Mouse (Mus musculus) megakaryocyte, adult 5-6 weeks (primary cell): ENCODE measurements around the gene Lmbr1l. TPM values are rescaled to one million over a fixed set of nuclear protein-coding genes. Genes with fewer than 3 reads are reported as not detected.

Source experiments
- ATAC-seq: 2 replicates; pipeline ENCODE4 v1.8.0; 2016; ENCODE audit warnings: mild to moderate bottlenecking, inconsistent platforms; ENCODE audit not compliant: poor library complexity, severe bottlenecking
- total RNA-seq, 2 experiments: library from RNA; stranded (forward) in 1 of 2; stranded (reverse) in 1 of 2; fragments of 153-499, 151-499 nt in 1 of 2; fragments of 221-1000, 200-1000 nt in 1 of 2; gene quantifications; 2 replicates each; pipeline versions ENCODE4 v1.2.3 to v1.2.4; 2015 to 2017

Lmbr1l gene
- total RNA-seq, 2 experiments from 2014 or later: 11.1 to 28.8 TPM

GRCm38 (mm10) chr15:98870179-98871069, 47.6 kb downstream of the Lmbr1l start:
- ATAC-seq: no peak

- no peak for ATAC-seq
Measured at GRCm38 (mm10) chr15:98869342-98870178, 48.5 kb downstream of the Lmbr1l start.

GRCm38 (mm10) chr15:98868346-98869063, 49.5 kb downstream of the Lmbr1l start:
- ATAC-seq: no peak

GRCm38 (mm10) chr15:98867321-98867720, 50.7 kb downstream of the Lmbr1l start:
- peak; percentile 71 for ATAC-seq

GRCm38 (mm10) chr15:98866501-98866900, 51.5 kb downstream of the Lmbr1l start:
- ATAC-seq: no peak

GRCm38 (mm10) chr15:98865771-98866170, 52.3 kb downstream of the Lmbr1l start:
- ATAC-seq: no peak

GRCm38 (mm10) chr15:98864951-98865350, 53.1 kb downstream of the Lmbr1l start:
- no peak for ATAC-seq

GRCm38 (mm10) chr15:98863451-98863958, 54.5 kb downstream of the Lmbr1l start:
- no peak for ATAC-seq

- ATAC-seq: no peak
Measured at GRCm38 (mm10) chr15:98861701-98862410, 56.2 kb downstream of the Lmbr1l start.

- no peak for ATAC-seq
Measured at GRCm38 (mm10) chr15:98860921-98861320, 57.1 kb downstream of the Lmbr1l start.

- ATAC-seq: no peak
Measured at GRCm38 (mm10) chr15:98859319-98860043, 58.5 kb downstream of the Lmbr1l start.

- no peak for ATAC-seq
Measured at GRCm38 (mm10) chr15:98854214-98854613, 63.8 kb downstream of the Lmbr1l start.

Other genes starting within 250 kb of the Lmbr1l start
- gene Rnd1, start 240.8 kb downstream of the Lmbr1l start, total RNA-seq (2015): 0.73 and 1.6 TPM in 2 replicates
- 2.9 and 4.3 TPM in 2 replicates for gene Rnd1, start 240.8 kb downstream of the Lmbr1l start, total RNA-seq (2017)
- gene Ccdc65, start 210.0 kb downstream of the Lmbr1l start, total RNA-seq (2015): not detected in 2 replicates
- gene Ccdc65, start 210.0 kb downstream of the Lmbr1l start, total RNA-seq (2017): not detected in 2 replicates
- gene Fkbp11, start 190.0 kb downstream of the Lmbr1l start, total RNA-seq (2015): 0.40 TPM in 1 of 2 replicates, not detected in the other
- 0.33 and 1.4 TPM in 2 replicates for gene Fkbp11, start 190.0 kb downstream of the Lmbr1l start, total RNA-seq (2017)
- gene Arf3, start 155.0 kb downstream of the Lmbr1l start, total RNA-seq (2015): 28.3 and 35.9 TPM in 2 replicates
- gene Arf3, start 155.0 kb downstream of the Lmbr1l start, total RNA-seq (2017): 33.8 and 37.8 TPM in 2 replicates
- 0.04 and 0.34 TPM in 2 replicates for gene Wnt10b, start 140.1 kb downstream of the Lmbr1l start, total RNA-seq (2015)
- not detected in 2 replicates for gene Wnt10b, start 140.1 kb downstream of the Lmbr1l start, total RNA-seq (2017)
- not detected in 2 replicates for gene Wnt1, start 128.4 kb downstream of the Lmbr1l start, total RNA-seq (2015)
- not detected in 2 replicates for gene Wnt1, start 128.4 kb downstream of the Lmbr1l start, total RNA-seq (2017)
- not detected in 2 replicates for gene Ddn, start 108.7 kb downstream of the Lmbr1l start, total RNA-seq (2015)
- 0.15 and 0.16 TPM in 2 replicates for gene Ddn, start 108.7 kb downstream of the Lmbr1l start, total RNA-seq (2017)
- gene Prkag1, start 86.7 kb downstream of the Lmbr1l start, total RNA-seq (2015): 60.5 TPM in 2 replicates
- 99.7 and 126 TPM in 2 replicates for gene Prkag1, start 86.7 kb downstream of the Lmbr1l start, total RNA-seq (2017)
- 33.7 and 37.1 TPM in 2 replicates for gene Kmt2d, start 47.0 kb downstream of the Lmbr1l start, total RNA-seq (2015)
- 16.7 and 52.1 TPM in 2 replicates for gene Kmt2d, start 47.0 kb downstream of the Lmbr1l start, total RNA-seq (2017)
- 4.8 and 9.6 TPM in 2 replicates for gene Rhebl1, start 23.7 kb downstream of the Lmbr1l start, total RNA-seq (2015)
- gene Rhebl1, start 23.7 kb downstream of the Lmbr1l start, total RNA-seq (2017): 3.4 and 10.2 TPM in 2 replicates
- not detected in 2 replicates for gene Dhh, start 19.7 kb downstream of the Lmbr1l start, total RNA-seq (2015)
- gene Dhh, start 19.7 kb downstream of the Lmbr1l start, total RNA-seq (2017): not detected in 2 replicates
- 2,048 and 2,084 TPM in 2 replicates for gene Tuba1b, start 16.3 kb upstream of the Lmbr1l start, total RNA-seq (2015)
- 628 and 646 TPM in 2 replicates for gene Tuba1b, start 16.3 kb upstream of the Lmbr1l start, total RNA-seq (2017)
- gene Gm49450, start 35.3 kb upstream of the Lmbr1l start, total RNA-seq (2015): 0.25 and 0.64 TPM in 2 replicates
- not detected in 2 replicates for gene Gm49450, start 35.3 kb upstream of the Lmbr1l start, total RNA-seq (2017)
- gene Tuba1a, start 35.5 kb upstream of the Lmbr1l start, total RNA-seq (2015): 118 and 120 TPM in 2 replicates
- 64.2 and 66.5 TPM in 2 replicates for gene Tuba1a, start 35.5 kb upstream of the Lmbr1l start, total RNA-seq (2017)
- 232 and 270 TPM in 2 replicates for gene Tuba1c, start 111.7 kb upstream of the Lmbr1l start, total RNA-seq (2015)
- 124 and 128 TPM in 2 replicates for gene Tuba1c, start 111.7 kb upstream of the Lmbr1l start, total RNA-seq (2017)
- gene Prph, start 136.9 kb upstream of the Lmbr1l start, total RNA-seq (2015): not detected in 2 replicates
- gene Prph, start 136.9 kb upstream of the Lmbr1l start, total RNA-seq (2017): not detected in 2 replicates
- gene Troap, start 156.3 kb upstream of the Lmbr1l start, total RNA-seq (2015): 27.1 and 37.2 TPM in 2 replicates
- 27.9 and 28.3 TPM in 2 replicates for gene Troap, start 156.3 kb upstream of the Lmbr1l start, total RNA-seq (2017)
- gene C1ql4, start 169.6 kb upstream of the Lmbr1l start, total RNA-seq (2015): not detected in 2 replicates
- gene C1ql4, start 169.6 kb upstream of the Lmbr1l start, total RNA-seq (2017): not detected in 2 replicates
- gene Dnajc22, start 174.9 kb upstream of the Lmbr1l start, total RNA-seq (2015): not detected in 2 replicates
- gene Dnajc22, start 174.9 kb upstream of the Lmbr1l start, total RNA-seq (2017): 0.11 TPM in 1 of 2 replicates, not detected in the other
- gene Spats2, start 207.7 kb upstream of the Lmbr1l start, total RNA-seq (2015): not detected in 2 replicates
- gene Spats2, start 207.7 kb upstream of the Lmbr1l start, total RNA-seq (2017): not detected in 2 replicates